Mouse (Mus musculus): ENCODE data around the gene Arrdc2. TPM values are rescaled to one million over a fixed set of nuclear protein-coding genes. Genes with fewer than 3 reads are reported as not detected.
A peak's percentile ranks its signal among the peaks of the same experiment; 100 is the strongest.

Gene Arrdc2
- total RNA-seq, 1 experiment from 2014 or later: 20.7 TPM

GRCm38 (mm10) chr8:70797081-70798070 lies 42.1 kb downstream of the Arrdc2 start:
- peak; percentile 42 for ATAC-seq (ENCODE audit: extremely low read depth, insufficient number of reproducible peaks, low FRiP score, poor library complexity, severe bottlenecking)

DNA sequence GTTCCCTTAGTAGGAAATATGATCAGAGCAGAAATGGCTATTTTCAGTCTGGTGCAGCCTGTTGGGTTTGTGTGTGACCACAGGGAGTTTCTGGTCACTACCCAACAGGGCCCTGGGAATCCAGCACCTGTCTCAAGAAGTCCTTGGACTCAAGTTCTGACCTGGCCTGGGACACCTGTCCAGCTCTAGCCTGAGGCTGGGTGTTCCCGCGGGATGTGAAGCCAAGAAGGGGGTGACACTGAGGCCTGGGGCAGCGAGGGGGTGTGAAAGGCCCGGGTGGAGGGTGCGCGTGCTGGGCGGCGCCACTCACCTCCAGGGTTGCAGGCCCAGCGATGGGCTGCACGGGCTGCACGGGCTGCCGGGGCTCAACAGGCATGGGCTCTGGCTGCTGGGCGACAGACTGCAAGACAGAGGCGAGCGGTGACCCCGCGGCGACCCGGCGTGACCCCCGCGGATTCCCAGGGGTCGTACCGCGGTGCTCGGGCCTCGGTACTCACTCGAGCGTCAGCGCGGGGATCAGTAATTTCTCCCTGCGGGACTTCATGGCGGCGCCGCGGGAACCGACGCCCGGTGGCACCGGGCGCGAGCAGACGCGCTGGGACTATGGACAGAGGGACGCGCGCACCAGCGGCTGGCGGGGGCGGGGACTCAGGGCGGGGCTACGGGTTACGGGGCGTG lies 43.0 kb downstream of the Arrdc2 start:
- ATAC-seq (ENCODE audit: extremely low read depth, insufficient number of reproducible peaks, low FRiP score, poor library complexity, severe bottlenecking): no peak

- ATAC-seq (ENCODE audit: extremely low read depth, insufficient number of reproducible peaks, low FRiP score, poor library complexity, severe bottlenecking): no peak
These were observed 44.1 kb downstream of the Arrdc2 start for GRCm38 (mm10) chr8:70795370-70795769.

DNA sequence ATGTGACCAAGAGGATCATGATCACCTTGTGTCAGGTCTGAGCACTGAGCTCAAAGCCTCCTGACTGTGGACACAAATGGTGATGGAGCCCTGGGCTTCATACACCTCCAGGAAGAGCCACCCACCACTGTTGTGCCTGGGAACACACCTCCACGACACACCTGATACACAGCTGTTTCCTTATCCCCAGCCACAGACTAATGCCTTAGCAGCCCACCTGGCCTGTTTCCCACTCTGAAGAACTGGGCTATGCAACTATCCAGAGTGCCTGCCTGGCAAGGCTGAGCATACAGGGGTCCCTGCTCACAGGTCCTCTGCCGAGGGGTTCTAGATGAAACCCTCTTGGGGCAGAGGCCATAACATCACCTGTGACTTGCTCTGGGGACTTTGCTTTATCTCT lies 45.3 kb downstream of the Arrdc2 start:
- ATAC-seq (ENCODE audit: extremely low read depth, insufficient number of reproducible peaks, low FRiP score, poor library complexity, severe bottlenecking): no peak

- ATAC-seq (ENCODE audit: extremely low read depth, insufficient number of reproducible peaks, low FRiP score, poor library complexity, severe bottlenecking): peak; percentile 60
These were observed 46.8 kb downstream of the Arrdc2 start for GRCm38 (mm10) chr8:70792700-70793099.

- peak; percentile 63 for ATAC-seq (ENCODE audit: extremely low read depth, insufficient number of reproducible peaks, low FRiP score, poor library complexity, severe bottlenecking)
These were observed 47.4 kb downstream of the Arrdc2 start for GRCm38 (mm10) chr8:70791975-70792691.

DNA sequence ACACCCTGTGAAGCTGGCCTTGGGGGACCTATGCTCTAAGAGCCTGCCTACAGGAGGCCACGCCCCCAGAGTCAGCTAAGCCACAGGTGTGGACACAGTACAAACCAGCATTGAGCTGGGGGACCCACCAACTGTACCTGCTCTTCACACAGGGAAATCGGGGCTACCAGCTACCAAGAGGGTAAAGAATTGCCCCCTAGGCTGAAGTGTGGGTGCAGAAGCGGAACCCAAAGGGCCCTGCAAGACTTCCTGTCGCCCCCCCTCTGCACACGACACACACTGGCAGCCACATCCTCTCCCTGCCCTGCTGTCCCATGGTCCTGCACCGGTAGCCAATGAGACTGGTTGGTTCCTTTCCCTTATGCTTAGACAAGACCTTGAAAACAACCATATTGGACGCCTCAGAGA lies 48.2 kb downstream of the Arrdc2 start:
- ATAC-seq (ENCODE audit: extremely low read depth, insufficient number of reproducible peaks, low FRiP score, poor library complexity, severe bottlenecking): peak; percentile 47

GRCm38 (mm10) chr8:70790846-70791245 lies 48.7 kb downstream of the Arrdc2 start:
- ATAC-seq (ENCODE audit: extremely low read depth, insufficient number of reproducible peaks, low FRiP score, poor library complexity, severe bottlenecking): no peak

GRCm38 (mm10) chr8:70789046-70789445 lies 50.5 kb downstream of the Arrdc2 start:
- ATAC-seq (ENCODE audit: extremely low read depth, insufficient number of reproducible peaks, low FRiP score, poor library complexity, severe bottlenecking): no peak

GRCm38 (mm10) chr8:70787941-70788667 lies 51.4 kb downstream of the Arrdc2 start:
- ATAC-seq (ENCODE audit: extremely low read depth, insufficient number of reproducible peaks, low FRiP score, poor library complexity, severe bottlenecking): no peak

DNA sequence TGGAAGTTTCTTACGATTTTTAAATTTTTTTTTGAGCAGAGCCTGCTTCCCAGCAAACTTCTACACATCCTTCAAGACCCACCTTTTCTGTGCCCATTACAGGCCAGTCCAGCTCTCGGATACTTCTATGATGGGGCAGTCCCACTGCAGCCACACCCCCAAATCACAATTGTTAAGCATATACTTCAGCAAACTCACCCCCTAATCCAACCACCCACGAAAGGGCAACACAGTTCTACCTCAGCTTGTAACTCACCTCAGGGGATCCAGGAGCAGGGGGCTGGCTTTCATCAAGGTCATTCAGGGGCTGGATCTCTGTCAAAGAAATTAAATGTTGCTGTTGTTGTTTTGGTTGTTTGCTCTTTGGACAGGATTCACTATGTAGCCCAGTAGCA lies 52.5 kb downstream of the Arrdc2 start:
- ATAC-seq (ENCODE audit: extremely low read depth, insufficient number of reproducible peaks, low FRiP score, poor library complexity, severe bottlenecking): no peak

- ATAC-seq (ENCODE audit: extremely low read depth, insufficient number of reproducible peaks, low FRiP score, poor library complexity, severe bottlenecking): no peak
These were observed 53.0 kb downstream of the Arrdc2 start for GRCm38 (mm10) chr8:70786291-70787050.

Other genes starting within 250 kb of the Arrdc2 start
- gene Isyna1, start 245.3 kb downstream of the Arrdc2 start, total RNA-seq (2017): 51.3 and 51.4 TPM in 2 replicates
- 31.3 and 45.8 TPM in 2 replicates for gene Ssbp4, start 230.8 kb downstream of the Arrdc2 start, total RNA-seq (2017)
- 54.1 and 63.7 TPM in 2 replicates for gene Lrrc25, start 223.6 kb downstream of the Arrdc2 start, total RNA-seq (2017)
- gene Gdf15, start 207.3 kb downstream of the Arrdc2 start, total RNA-seq (2017): not detected in 2 replicates
- gene Pgpep1, start 179.3 kb downstream of the Arrdc2 start, total RNA-seq (2017): 4.4 and 7.7 TPM in 2 replicates
- gene Lsm4, start 166.5 kb downstream of the Arrdc2 start, total RNA-seq (2017): 103 and 134 TPM in 2 replicates
- 316 and 319 TPM in 2 replicates for gene Jund, start 140.8 kb downstream of the Arrdc2 start, total RNA-seq (2017)
- gene Iqcn, start 136.3 kb downstream of the Arrdc2 start, total RNA-seq (2017): 2.4 and 2.8 TPM in 2 replicates
- not detected in 2 replicates for gene Gm3336, start 121.2 kb downstream of the Arrdc2 start, total RNA-seq (2017)
- 2.2 and 2.4 TPM in 2 replicates for gene Pde4c, start 116.0 kb downstream of the Arrdc2 start, total RNA-seq (2017)
- gene Rab3a, start 85.0 kb downstream of the Arrdc2 start, total RNA-seq (2017): 5.2 and 5.5 TPM in 2 replicates
- gene Mpv17l2, start 78.8 kb downstream of the Arrdc2 start, total RNA-seq (2017): 4.5 and 4.8 TPM in 2 replicates
- gene Pik3r2, start 63.0 kb downstream of the Arrdc2 start, total RNA-seq (2017): 19.9 and 20.3 TPM in 2 replicates
- 30.7 and 40.2 TPM in 2 replicates for gene Mast3, start 34.7 kb downstream of the Arrdc2 start, total RNA-seq (2017)
- 0.98 and 3.1 TPM in 2 replicates for gene Il12rb1, start 31.3 kb downstream of the Arrdc2 start, total RNA-seq (2017)
- not detected in 2 replicates for gene Kcnn1, start 23.5 kb upstream of the Arrdc2 start, total RNA-seq (2017)
- 20.0 and 26.8 TPM in 2 replicates for gene Ccdc124, start 34.2 kb upstream of the Arrdc2 start, total RNA-seq (2017)
- gene Slc5a5, start 53.0 kb upstream of the Arrdc2 start, total RNA-seq (2017): not detected in 2 replicates
- gene Rpl18a, start 57.7 kb upstream of the Arrdc2 start, total RNA-seq (2017): 1,826 and 2,087 TPM in 2 replicates
- gene Map1s, start 66.2 kb upstream of the Arrdc2 start, total RNA-seq (2017): 11.9 and 13.5 TPM in 2 replicates